Mouse (Mus musculus): Measurements from ENCODE around the gene Ear2. TPM values are rescaled to one million over a fixed set of nuclear protein-coding genes. Genes with fewer than 3 reads are reported as not detected.
"Not testable (repeated sequence)": the region's sequence is repeated elsewhere in the genome, so short reads cannot be mapped to it uniquely, and the experiment has no call there.

The Ear2 gene
- total RNA-seq (2014; fragmentation: Nextera tagmentation) (not detected in 2 replicates), total RNA-seq (2017) (0.35 TPM in 1 of 2 replicates, not detected in the other), polyA plus RNA-seq (2012) (not detected in 2 replicates)

DNA sequence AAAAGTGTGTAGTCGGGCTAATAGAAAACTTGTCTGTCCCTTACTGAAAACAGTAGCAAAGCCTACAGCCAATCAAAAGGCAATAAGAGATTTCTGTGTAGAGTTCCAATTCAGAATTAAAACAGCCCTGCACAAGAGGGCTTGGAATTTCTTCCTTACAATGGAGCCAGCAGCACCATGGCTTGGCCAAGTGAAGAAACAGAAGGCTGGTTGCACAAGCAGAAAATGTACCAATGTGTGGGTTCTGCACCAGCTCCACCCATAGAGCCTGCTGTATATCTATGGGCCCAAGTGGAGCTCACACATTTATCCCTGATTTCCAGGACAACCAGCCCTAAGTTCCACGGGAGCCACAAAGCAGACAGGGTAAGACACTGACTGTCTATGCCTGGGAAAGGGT, at the start of gene Ear2:
Gene Ear2 (plus strand): TSS at position 301 of the 400 bp plus-strand sequence.
- not testable (repeated sequence) for ATAC-seq (ENCODE audit: extremely low read depth, insufficient number of reproducible peaks, low FRiP score, poor library complexity, severe bottlenecking); H3K36me3 ChIP-seq (replicated peaks); DNase-seq (ENCODE audit: low spot score); H3K4me3 ChIP-seq (ENCODE audit: low read depth, low read length); H3K27me3 ChIP-seq (ENCODE audit: insufficient read depth, low read length); H3K4me1 ChIP-seq (ENCODE audit: insufficient read depth, low read depth, low read length); H3K9me3 ChIP-seq (replicated peaks)

DNA sequence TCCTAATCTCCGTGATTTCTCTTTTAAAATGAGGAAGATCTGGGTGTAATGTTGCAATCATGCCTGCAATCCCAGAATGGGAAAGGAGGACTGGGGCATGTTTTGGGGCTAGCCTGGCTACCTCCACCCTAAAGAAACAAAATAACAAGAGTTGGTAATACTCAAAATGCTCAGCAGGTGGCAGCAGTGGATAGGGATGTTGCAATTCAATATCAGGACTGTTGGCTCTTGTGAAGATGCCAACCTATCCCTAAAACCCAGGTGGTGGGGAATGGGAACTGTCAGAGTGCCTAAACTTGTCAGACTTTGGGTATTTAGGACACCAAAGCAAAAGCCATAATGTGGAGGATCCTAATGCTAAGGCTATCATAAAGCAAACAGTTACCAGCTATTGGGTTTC, 34.6 kb upstream of the Ear2 start:
- H3K27me3 ChIP-seq (ENCODE audit: insufficient read depth, low read length); DNase-seq (ENCODE audit: low spot score); H3K9me3 ChIP-seq (replicated peaks); H3K36me3 ChIP-seq (replicated peaks); H3K4me1 ChIP-seq (ENCODE audit: insufficient read depth, low read depth, low read length); ATAC-seq (ENCODE audit: extremely low read depth, insufficient number of reproducible peaks, low FRiP score, poor library complexity, severe bottlenecking); H3K4me3 ChIP-seq (ENCODE audit: low read depth, low read length): not testable (repeated sequence)

DNA sequence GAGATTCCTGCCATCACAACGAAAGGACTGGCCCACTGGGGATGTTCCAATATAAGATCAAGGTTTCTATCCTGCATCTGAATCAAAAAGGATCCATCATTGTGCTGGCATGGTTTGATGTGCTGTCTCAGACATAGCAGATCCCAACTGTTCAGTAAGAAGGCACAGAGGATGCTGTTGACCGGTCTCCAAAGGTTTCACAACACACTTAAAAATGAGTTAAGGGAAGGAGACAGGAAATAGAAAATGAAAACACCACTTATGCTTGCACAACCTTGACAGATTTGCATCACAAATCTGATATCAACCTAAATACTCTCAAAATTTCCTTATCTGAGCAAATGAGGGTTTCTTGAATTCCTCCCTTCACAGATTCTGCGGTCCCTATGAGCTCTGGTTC, 31.9 kb upstream of the Ear2 start:
- H3K9me3 ChIP-seq (replicated peaks); ATAC-seq (ENCODE audit: extremely low read depth, insufficient number of reproducible peaks, low FRiP score, poor library complexity, severe bottlenecking); H3K36me3 ChIP-seq (replicated peaks); H3K27me3 ChIP-seq (ENCODE audit: insufficient read depth, low read length); DNase-seq (ENCODE audit: low spot score); H3K4me1 ChIP-seq (ENCODE audit: insufficient read depth, low read depth, low read length); H3K4me3 ChIP-seq (ENCODE audit: low read depth, low read length): not testable (repeated sequence)

DNA sequence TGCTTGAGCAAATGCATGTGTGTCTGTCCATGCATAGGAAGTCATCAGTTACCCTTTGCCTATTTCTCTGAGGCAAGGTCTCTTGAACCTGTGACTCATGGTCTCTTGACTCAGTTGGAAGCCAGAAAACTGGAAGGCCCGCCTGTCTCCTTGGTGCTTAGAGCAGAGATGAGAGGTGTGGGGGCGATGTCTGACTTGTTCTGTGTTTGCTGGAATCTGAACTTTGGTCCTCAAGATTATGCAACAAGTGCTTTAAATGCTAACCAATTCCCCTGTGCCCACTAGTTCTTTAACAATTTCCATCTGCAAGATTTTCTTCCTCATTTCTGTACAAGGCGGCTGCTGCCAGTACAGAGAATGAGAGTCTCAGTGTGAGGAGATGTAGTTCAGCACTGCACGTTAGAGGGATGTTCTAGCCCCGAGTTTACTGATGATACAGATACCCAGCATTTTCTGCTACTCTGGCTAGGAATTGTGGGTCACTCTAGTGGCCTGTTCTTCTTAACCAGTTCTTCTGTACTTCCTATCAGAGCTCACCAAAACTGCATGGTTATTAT, 24.6 kb upstream of the Ear2 start:
- not testable (repeated sequence) for ATAC-seq (ENCODE audit: extremely low read depth, insufficient number of reproducible peaks, low FRiP score, poor library complexity, severe bottlenecking); H3K36me3 ChIP-seq (replicated peaks); DNase-seq (ENCODE audit: low spot score); H3K9me3 ChIP-seq (replicated peaks); H3K27me3 ChIP-seq (ENCODE audit: insufficient read depth, low read length); H3K4me3 ChIP-seq (ENCODE audit: low read depth, low read length); H3K4me1 ChIP-seq (ENCODE audit: insufficient read depth, low read depth, low read length)

DNA sequence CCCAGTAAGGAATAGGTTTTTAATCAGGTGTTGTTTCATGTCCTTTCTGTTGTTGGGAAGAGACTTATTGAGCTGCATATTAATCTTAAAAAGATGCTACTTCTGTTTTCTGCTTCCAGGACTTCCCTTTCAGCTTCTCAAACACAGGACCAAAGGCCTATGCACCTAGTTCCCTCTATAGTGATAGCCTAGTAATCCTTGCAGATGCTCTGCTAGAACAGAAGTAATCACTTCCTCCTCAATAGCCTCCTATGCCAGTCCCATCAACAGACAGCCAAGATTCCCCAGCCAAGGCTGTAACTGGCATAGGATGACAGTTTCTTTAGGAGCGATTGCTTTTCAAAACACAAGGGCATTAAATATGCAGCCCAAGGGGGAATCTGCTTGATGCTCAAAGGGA, 15.9 kb upstream of the Ear2 start:
- not testable (repeated sequence) for H3K9me3 ChIP-seq (replicated peaks); DNase-seq (ENCODE audit: low spot score); H3K4me1 ChIP-seq (ENCODE audit: insufficient read depth, low read depth, low read length); H3K27me3 ChIP-seq (ENCODE audit: insufficient read depth, low read length); H3K4me3 ChIP-seq (ENCODE audit: low read depth, low read length); H3K36me3 ChIP-seq (replicated peaks); ATAC-seq (ENCODE audit: extremely low read depth, insufficient number of reproducible peaks, low FRiP score, poor library complexity, severe bottlenecking)

DNA sequence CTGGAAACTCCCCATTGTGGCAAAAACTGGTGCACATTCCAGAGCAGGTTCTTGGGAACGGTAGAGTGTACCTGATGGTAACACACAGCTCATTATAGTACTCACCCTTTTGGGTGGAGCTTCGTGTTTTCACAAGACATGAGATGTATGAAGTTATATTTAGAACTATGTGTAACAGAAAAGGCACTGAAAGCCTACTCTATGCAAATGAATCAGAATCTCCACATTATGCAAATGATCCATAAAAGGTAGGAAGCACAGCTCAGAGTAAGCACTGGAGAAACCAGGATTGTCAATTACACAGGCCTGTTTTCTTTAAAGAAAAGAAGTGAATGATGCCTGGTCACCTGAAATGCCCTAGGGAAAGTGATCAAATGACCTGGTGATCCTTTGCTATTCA, 14.9 kb upstream of the Ear2 start:
- not testable (repeated sequence) for H3K36me3 ChIP-seq (replicated peaks); H3K4me3 ChIP-seq (ENCODE audit: low read depth, low read length); DNase-seq (ENCODE audit: low spot score); ATAC-seq (ENCODE audit: extremely low read depth, insufficient number of reproducible peaks, low FRiP score, poor library complexity, severe bottlenecking); H3K9me3 ChIP-seq (replicated peaks); H3K4me1 ChIP-seq (ENCODE audit: insufficient read depth, low read depth, low read length); H3K27me3 ChIP-seq (ENCODE audit: insufficient read depth, low read length)

DNA sequence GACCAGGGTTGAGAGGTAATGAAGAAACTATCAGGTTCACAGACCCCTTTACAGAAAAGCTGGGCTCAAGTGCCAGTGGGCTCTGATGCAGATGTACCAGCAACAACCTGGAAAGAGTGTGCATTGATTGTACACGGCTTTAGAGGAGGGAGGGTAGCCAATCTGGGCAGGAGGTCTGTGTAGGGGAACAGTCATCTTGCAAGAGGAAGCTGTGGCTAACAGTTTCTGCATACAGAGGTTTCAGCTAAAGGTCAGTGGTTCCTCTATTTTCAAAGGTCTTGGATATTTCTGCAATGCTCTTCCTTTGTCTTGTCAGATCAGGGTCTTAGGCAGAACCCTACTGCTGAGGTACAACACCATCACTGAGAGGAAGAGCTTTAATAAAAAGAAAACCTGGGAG, 10.9 kb upstream of the Ear2 start:
- H3K4me1 ChIP-seq (ENCODE audit: insufficient read depth, low read depth, low read length); H3K9me3 ChIP-seq (replicated peaks); ATAC-seq (ENCODE audit: extremely low read depth, insufficient number of reproducible peaks, low FRiP score, poor library complexity, severe bottlenecking); DNase-seq (ENCODE audit: low spot score); H3K36me3 ChIP-seq (replicated peaks); H3K4me3 ChIP-seq (ENCODE audit: low read depth, low read length); H3K27me3 ChIP-seq (ENCODE audit: insufficient read depth, low read length): not testable (repeated sequence)

DNA sequence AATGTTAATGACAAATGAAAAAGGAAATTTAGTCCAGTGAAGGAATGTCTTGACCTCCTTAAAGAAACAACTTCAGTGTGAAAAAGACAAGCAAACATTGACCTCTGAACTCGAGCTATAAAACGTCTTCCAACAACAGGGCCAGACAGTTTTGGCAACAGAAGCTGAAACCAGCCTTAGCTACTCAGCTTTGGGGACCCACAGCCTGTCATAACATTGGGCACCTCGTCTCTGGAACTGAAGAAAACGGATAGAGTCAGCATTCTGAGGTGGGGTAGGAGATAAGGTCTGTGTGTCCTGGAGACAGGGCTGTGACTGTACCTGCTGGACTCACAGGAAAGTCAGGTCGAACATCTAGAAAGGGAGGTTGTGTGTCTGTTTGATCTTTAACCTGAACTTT, 8.0 kb upstream of the Ear2 start:
- H3K9me3 ChIP-seq (replicated peaks); H3K4me3 ChIP-seq (ENCODE audit: low read depth, low read length); H3K27me3 ChIP-seq (ENCODE audit: insufficient read depth, low read length); DNase-seq (ENCODE audit: low spot score); H3K36me3 ChIP-seq (replicated peaks); ATAC-seq (ENCODE audit: extremely low read depth, insufficient number of reproducible peaks, low FRiP score, poor library complexity, severe bottlenecking); H3K4me1 ChIP-seq (ENCODE audit: insufficient read depth, low read depth, low read length): not testable (repeated sequence)

DNA sequence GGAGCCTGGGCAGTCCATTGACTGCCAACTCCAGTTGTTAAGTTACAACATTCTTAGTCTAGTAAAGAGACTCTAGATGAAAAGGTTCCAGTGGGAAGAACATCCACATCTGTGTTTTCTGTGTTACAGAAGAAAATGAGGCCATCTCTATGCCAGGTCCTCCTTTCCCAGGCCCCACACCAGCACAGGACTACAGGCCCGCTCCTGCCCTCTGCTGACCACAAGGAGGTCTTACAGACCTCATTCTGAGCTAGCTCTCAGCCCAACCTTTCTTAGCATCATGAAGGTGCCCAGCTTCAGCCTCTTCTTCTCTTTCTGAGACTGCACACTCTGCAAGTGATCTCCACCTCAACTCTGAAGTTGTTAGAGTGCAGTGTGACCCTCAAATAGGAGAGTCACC, 2.4 kb upstream of the Ear2 start:
- DNase-seq (ENCODE audit: low spot score); H3K4me3 ChIP-seq (ENCODE audit: low read depth, low read length); H3K27me3 ChIP-seq (ENCODE audit: insufficient read depth, low read length); ATAC-seq (ENCODE audit: extremely low read depth, insufficient number of reproducible peaks, low FRiP score, poor library complexity, severe bottlenecking); H3K9me3 ChIP-seq (replicated peaks); H3K36me3 ChIP-seq (replicated peaks); H3K4me1 ChIP-seq (ENCODE audit: insufficient read depth, low read depth, low read length): not testable (repeated sequence)
